Mouse (Mus musculus): ENCODE measurements around the gene Prkag3. TPM values are rescaled to one million over a fixed set of nuclear protein-coding genes. Genes with fewer than 3 reads are reported as not detected.

The Prkag3 gene
- total RNA-seq, 2 experiments from 2014 or later = 76.2 to 109 TPM

- intact Hi-C loops (cut with DNase I; ENCODE audit: low total_unique reads) = no loop called here
- no peak for DNase-seq
These were observed 33.6 kb downstream of the Prkag3 start for GRCm38 (mm10) chr1:74715468-74715867.

- intact Hi-C loops (cut with DNase I; ENCODE audit: low total_unique reads) = no loop called here
These were observed 34.1 kb downstream of the Prkag3 start for GRCm38 (mm10) chr1:74714967-74715366.

GRCm38 (mm10) chr1:74713859-74714730 lies 34.9 kb downstream of the Prkag3 start:
- intact Hi-C loops (cut with DNase I; ENCODE audit: low total_unique reads) = no loop called here
- DNase-seq = no peak

More at GRCm38 (mm10) chr1:74714967-74715366, 34.1 kb downstream of the Prkag3 start:
- no peak for DNase-seq

DNA sequence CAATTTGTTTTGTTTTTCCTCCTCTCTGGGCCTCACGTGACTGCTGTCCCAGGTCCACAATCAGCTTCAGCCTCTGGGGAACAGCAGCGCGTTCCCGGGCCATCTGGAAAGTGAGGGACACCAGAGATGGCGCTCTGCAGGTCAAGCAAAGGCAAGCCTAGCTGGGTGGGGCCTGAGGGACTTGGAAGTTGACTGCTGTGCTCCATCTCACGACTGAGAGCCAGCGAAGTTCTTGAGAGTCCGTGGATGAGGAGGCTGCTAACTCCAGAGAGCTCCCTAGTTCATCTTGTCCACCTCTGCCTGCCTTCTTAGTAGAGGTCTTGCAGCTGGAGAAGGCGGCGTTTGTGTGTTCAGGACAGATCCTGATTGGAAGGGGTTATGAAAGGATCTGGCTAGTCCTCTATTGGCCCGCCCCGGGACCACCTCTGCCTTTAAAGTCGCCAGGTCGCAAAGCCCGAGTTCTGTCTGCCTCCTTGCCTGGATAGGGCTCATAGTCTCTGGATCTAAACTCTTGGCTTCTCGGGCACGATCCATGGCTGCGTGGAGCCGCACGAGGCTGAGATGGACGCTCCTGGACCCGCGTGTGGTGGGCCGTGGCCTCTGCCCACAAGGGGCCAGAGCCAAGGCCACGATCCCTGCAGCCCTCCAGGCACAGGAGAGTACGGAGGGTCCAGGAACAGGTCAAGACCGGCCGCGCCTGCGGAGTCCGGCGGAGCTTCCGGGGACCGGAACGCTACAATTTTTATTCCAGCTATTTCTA lies 35.7 kb downstream of the Prkag3 start, which contains the start of gene Cyp27a1:
Gene Cyp27a1, plus strand, starts transcription at position 476 of the 760 bp plus-strand sequence.
- peak; percentile 75 for DNase-seq
- intact Hi-C loops (cut with DNase I; ENCODE audit: low total_unique reads) = no loop called here

- intact Hi-C loops (cut with DNase I; ENCODE audit: low total_unique reads) = no loop called here
- no peak for DNase-seq
These were observed 36.4 kb downstream of the Prkag3 start for GRCm38 (mm10) chr1:74712461-74713098.

- DNase-seq = no peak
- intact Hi-C loops (cut with DNase I; ENCODE audit: low total_unique reads) = no loop called here
These were observed 37.0 kb downstream of the Prkag3 start for GRCm38 (mm10) chr1:74712046-74712445.

- intact Hi-C loops (cut with DNase I; ENCODE audit: low total_unique reads) = no loop called here
- no peak for DNase-seq
These were observed 39.5 kb downstream of the Prkag3 start for GRCm38 (mm10) chr1:74709566-74709965.

GRCm38 (mm10) chr1:74705016-74705415 lies 44.0 kb downstream of the Prkag3 start:
- DNase-seq = no peak
- intact Hi-C loops (cut with DNase I; ENCODE audit: low total_unique reads) = no loop called here

- intact Hi-C loops (cut with DNase I; ENCODE audit: low total_unique reads) = no loop called here
- DNase-seq = no peak
These were observed 44.9 kb downstream of the Prkag3 start for GRCm38 (mm10) chr1:74704156-74704555.

DNA sequence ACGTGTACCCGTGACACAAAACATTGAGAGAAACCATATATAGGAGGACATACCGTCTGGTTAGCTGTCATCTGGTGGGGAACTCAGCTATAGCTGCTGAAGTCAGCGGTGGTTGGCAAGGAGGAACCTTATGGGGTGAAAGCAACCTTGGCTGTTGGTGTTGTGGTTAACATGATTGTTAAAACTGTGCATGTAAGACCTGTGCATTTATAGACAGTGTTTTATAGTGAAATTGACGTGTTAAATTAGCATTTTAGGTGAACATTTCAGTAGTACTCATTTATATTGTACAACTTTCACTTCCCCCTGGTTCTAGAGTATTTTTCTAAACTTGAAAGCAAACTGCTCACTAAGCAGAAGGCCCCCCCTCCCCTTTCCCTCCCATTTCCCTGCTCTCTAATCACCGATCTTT lies 46.9 kb downstream of the Prkag3 start:
- intact Hi-C loops (cut with DNase I; ENCODE audit: low total_unique reads) = no loop called here
- no peak for DNase-seq

DNA sequence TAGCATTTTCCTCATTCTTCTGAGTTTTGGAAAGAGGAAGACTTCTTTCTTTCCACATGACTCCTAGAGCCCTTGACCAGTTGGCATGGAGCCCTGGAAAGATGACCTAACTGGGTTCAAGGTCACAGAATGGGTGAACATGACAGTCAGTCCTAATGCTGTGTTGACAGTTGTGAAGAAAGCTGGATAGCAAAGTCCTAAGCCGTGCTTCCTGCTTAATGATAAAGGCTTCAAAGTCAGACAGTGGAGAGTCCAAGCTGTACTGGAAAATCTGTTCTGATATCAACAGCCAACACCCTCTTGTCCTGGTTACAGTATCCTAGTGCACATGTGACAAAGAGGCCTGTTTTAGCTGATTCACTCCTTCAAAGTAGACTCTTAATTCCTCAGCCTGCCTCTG lies 50.2 kb downstream of the Prkag3 start:
- DNase-seq = no peak
- intact Hi-C loops (cut with DNase I; ENCODE audit: low total_unique reads) = no loop called here

DNA sequence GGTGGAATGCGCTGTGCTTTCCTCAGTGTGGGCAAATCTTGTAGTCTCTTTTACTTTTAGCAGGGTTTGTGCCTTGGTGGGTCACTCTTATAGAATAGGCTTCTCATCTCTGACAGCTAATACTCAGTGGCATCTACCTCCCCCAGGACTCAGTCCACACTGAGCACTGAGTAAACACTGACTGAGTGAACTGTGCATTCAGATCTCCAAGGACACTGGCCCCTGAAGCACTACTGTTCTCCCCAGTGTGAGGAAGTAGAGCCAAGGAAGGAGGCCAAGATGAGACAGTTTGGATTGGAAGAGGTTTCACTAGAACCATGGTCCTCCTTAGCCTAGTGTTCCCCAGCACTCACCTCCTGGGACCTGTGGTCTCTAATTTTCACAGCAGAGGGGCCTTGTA lies 50.7 kb downstream of the Prkag3 start:
- intact Hi-C loops (cut with DNase I; ENCODE audit: low total_unique reads) = no loop called here
- no peak for DNase-seq

DNA sequence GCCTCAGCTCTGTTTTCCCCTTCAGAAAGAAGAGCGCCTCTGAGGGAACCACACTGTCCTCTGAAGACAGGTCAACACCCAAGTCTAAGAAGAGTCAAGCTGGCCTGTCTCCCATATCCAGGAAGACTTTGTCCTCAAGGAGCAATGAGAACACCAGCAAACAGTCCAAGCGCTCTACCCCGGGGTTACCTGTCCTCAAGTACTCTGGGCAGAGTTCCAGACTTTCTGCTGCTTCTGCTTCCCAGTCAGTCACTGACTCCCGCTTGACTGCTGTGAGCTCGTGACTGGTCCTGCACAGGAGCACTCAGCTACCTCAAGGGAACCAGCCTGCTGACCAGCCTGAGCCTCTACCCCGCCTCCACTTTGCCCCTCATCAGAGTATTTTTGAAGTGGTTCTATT lies 51.6 kb downstream of the Prkag3 start:
- no peak for DNase-seq
- intact Hi-C loops (cut with DNase I; ENCODE audit: low total_unique reads) = no loop called here

GRCm38 (mm10) chr1:74695836-74696235 lies 53.2 kb downstream of the Prkag3 start:
- no peak for DNase-seq
- intact Hi-C loops (cut with DNase I; ENCODE audit: low total_unique reads) = no loop called here

GRCm38 (mm10) chr1:74693891-74694583 lies 55.0 kb downstream of the Prkag3 start:
- no peak for DNase-seq
- intact Hi-C loops (cut with DNase I; ENCODE audit: low total_unique reads) = no loop called here

Other genes with a start within 250 kb of the Prkag3 start
- gene Cnot9, start 243.2 kb downstream of the Prkag3 start, total RNA-seq (2021) = 10 to 100 TPM; 10.5 to 12.5 TPM
- 10 to 100 TPM; 72.7 to 76.3 TPM for gene Plcd4, start 206.3 kb downstream of the Prkag3 start, total RNA-seq (2021)
- gene Usp37, start 204.9 kb downstream of the Prkag3 start, total RNA-seq (2021) = 10 to 100 TPM in 1 of 2 experiments, 1 to 10 TPM in 1; 6.6 to 10.6 TPM
- gene Zfp142, start 161.0 kb downstream of the Prkag3 start, total RNA-seq (2021) = 1 to 10 TPM; 7.7 to 8.5 TPM
- 10 to 100 TPM; 13.1 to 16.8 TPM for gene Bcs1l, start 160.9 kb downstream of the Prkag3 start, total RNA-seq (2021)
- gene Rnf25, start 147.8 kb downstream of the Prkag3 start, total RNA-seq (2021) = 10 to 100 TPM; 14.6 to 16.1 TPM
- 1 to 10 TPM; 1.0 to 1.8 TPM for gene Stk36, start 147.8 kb downstream of the Prkag3 start, total RNA-seq (2021)
- gene Ttll4, start 87.5 kb downstream of the Prkag3 start, total RNA-seq (2021) = 10 to 100 TPM in 1 of 2 experiments, 1 to 10 TPM in 1; 9.1 to 10.5 TPM
- 10 to 100 TPM in 1 of 2 experiments, 1 to 10 TPM in 1; 9.9 to 22.2 TPM for gene Cyp27a1, start 35.6 kb downstream of the Prkag3 start, total RNA-seq (2021)
- gene Wnt6, start 22.7 kb upstream of the Prkag3 start, total RNA-seq (2021) = 1 to 10 TPM in 1 of 2 experiments, under 1 TPM in 1; 0.49 to 1.7 TPM
- gene Wnt10a, start 42.3 kb upstream of the Prkag3 start, total RNA-seq (2021) = under 1 TPM in 1 of 2 experiments, not detected in 1; 0.10 TPM
- under 1 TPM in 1 of 2 experiments, not detected in 1; 0.06 TPM for gene Cdk5r2, start 105.7 kb upstream of the Prkag3 start, total RNA-seq (2021)
- not detected for gene Fev, start 136.2 kb upstream of the Prkag3 start, total RNA-seq (2021)
- not detected for gene Cryba2, start 143.9 kb upstream of the Prkag3 start, total RNA-seq (2021)
- gene Cfap65, start 186.4 kb upstream of the Prkag3 start, total RNA-seq (2021) = not detected
- gene Ihh, start 202.5 kb upstream of the Prkag3 start, total RNA-seq (2021) = under 1 TPM; 0.10 to 0.20 TPM

All from gastrocnemius, postnatal 14 days (tissue).